Mouse (Mus musculus): Measurements from ENCODE around the gene Gstt4.

DNA sequence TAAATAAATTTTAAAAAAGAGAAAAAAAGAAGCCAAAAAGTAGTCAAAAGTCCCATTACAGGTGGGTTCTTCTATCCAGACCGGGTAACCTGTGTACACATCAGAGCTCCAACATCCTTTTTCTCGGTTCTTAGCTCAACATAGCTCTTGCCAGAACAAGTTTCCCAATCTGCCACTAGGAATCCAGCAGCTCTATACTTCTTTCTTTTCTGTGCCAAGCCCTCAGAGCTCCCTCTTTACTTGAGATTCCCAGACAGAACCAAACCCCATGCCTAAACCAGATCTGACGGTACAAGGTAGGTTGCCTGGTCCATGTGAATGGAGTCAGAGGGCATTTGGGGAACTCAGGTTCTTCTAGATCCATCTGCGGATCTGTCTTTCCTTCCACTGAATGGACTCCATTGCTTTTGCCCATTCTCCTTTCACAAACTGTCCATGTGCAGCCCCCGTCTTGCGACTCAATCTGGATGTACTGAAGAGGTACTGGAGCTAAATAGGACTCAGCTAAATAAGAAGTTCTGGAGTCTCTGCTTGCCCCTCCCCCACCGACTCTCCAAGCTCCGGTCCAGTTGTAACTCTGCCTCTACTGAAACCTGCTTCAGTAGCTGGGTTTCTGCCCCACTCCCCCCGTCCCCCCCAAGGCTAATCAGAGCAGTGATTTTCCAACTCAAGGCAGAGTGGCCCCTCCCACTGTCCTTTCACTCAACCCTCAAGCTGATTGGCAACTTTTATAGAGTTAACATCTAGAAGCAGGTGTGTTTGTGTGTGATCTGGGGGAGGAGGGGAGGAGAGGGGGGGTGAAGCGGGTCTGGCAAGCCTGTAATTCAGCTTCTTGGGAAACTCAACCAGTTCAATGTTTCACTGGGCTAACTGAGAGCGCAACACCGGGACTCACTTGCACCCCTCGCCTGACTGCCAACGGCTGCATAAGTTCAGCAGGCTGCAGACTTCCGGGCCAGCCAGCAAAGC is 42.9 kb downstream of the Gstt4 start:
- TF ChIP-seq RCOR1 (IDR thresholded peaks at IDR 0.05; ENCODE audit: low read depth, low read length) = no peak
- no peak for TF ChIP-seq KAT2A (conservative IDR thresholded peaks at IDR 0.05; ENCODE audit: low read depth, low read length)
- no peak for TF ChIP-seq POLR2A (IDR thresholded peaks at IDR 0.05; ENCODE audit: control insufficient read depth in 1 of 2, insufficient read depth in 1 of 2, low read depth in 1 of 2, low read length in 2 of 2, poor library complexity in 1 of 2)
- no peak for TF ChIP-seq ZMIZ1 (IDR thresholded peaks at IDR 0.05; ENCODE audit: low read depth, low read length)
- TF ChIP-seq CHD2 (IDR thresholded peaks at IDR 0.05; ENCODE audit: low read length) = no peak
- no peak for TF ChIP-seq EP300 (IDR thresholded peaks at IDR 0.05; ENCODE audit: low read depth in 1 of 2, low read length in 2 of 2)
